Mouse (Mus musculus) testis, postnatal 14 days (tissue): ENCODE results near the gene Ccnyl1.

Experiments used
- DNase-seq: peaks from one replicate; pipeline ENCODE4 v3.0.0; 2021; ENCODE audit warnings: low spot score

The Ccnyl1 gene

DNA sequence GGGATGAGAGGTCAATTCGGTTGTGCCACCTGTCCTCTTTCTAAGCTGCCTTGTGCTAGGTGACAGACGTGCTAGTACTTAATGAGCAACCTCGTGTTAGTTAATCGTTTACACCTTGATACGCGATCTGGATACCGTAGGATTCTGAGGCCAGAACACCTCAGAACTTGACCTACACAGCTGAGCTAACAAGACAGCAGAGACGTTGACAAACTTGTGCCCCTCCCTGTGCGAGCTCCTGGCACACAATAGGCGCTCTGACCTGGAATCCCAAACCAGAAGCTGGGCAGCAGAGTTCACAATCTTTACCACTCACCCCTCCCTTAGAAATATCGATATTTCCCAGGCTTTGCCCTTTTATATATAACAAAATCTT lies 47.9 kb downstream of the Ccnyl1 start:
- DNase-seq, result no peak

GRCm38 (mm10) chr1:64738661-64739082 lies 48.4 kb downstream of the Ccnyl1 start:
- DNase-seq, result peak; percentile 26

GRCm38 (mm10) chr1:64742741-64743408 lies 52.6 kb downstream of the Ccnyl1 start:
- no peak for DNase-seq

DNA sequence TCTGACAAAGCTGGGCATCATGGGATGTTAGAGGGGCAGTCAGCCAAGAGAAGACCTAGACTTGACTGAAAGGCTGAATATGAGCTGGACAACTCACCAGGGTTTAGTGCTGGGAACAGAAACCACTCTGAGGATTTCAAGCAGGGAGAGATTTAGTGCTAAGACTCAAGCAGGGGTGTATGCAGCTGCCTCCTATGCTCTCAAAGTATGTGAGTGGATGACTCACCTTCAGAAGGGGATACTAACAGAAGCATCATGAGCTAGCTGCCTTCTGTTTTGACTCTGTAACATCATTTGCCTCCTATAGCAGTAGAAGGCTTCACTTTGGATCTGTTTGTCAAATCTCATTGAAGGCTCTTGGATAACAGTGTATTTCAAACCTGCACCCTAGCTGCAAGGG lies 54.4 kb downstream of the Ccnyl1 start:
- no peak for DNase-seq

- no peak for DNase-seq
Measured at GRCm38 (mm10) chr1:64753109-64753508, 62.9 kb downstream of the Ccnyl1 start.

GRCm38 (mm10) chr1:64753668-64754067 lies 63.4 kb downstream of the Ccnyl1 start:
- DNase-seq, result no peak

GRCm38 (mm10) chr1:64754658-64755057 lies 64.4 kb downstream of the Ccnyl1 start:
- DNase-seq, result no peak

GRCm38 (mm10) chr1:64755971-64756639 lies 65.8 kb downstream of the Ccnyl1 start:
- DNase-seq, result no peak

DNA sequence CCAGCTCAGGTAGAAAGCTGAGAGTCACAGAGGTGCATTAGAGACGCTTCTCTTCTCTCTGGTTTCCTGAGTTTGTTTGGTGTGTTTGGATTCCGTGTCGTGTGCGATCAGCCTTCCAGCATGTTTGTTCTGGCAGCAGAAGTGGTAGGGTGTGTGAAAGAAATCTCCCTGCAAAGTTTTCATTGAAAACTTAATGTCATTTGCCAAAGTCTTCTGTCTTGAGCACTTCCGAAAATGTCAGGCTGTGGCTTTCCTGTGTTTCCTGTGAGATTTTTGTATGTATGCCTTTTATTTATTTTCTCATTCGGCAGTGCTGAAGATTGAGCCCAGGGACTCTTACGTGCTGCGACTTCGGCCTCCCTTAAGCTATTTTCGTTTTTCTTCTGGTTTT lies 66.4 kb downstream of the Ccnyl1 start:
- no peak for DNase-seq

- DNase-seq, result no peak
Measured at GRCm38 (mm10) chr1:64757254-64757653, 67.0 kb downstream of the Ccnyl1 start.

DNA sequence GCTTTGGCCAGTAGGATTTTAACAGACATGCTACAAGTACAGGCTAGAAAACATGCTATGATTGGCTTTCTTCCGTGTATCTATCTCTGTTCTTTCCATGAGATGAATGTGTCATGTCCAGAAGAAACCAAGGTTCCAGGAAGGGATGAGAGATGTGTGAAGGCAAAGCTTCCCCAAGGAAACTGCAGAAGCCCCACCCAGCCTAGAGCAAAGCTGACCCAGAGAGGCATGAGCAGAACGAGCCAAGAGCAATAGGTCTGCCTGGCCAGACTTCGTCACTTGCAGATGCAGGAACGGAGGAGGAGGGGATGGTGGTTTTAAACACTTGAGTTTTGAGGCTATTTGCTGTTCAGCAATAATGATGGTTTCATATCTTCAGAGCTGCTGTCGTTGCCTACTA lies 67.5 kb downstream of the Ccnyl1 start:
- DNase-seq, result no peak

DNA sequence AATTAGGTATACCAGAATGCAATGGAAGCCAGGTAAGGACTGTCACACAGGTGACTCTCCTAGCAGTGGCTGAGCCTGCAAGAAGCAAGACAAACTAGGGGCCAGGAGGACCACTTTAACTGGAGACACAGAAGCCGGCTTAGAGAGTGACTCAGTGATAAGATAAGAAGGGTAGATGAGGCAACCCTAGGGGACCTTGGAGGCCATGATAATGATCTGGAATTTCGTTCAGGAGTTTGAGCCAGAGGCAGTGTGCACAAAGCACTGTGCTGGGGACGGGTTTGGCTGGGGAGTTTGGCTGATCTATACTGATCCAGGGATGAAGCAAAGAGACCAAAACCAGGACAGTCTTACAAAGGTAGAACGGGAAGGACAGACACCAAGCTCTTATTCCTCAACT lies 71.4 kb downstream of the Ccnyl1 start:
- DNase-seq, result no peak

GRCm38 (mm10) chr1:64770169-64770568 lies 79.9 kb downstream of the Ccnyl1 start:
- DNase-seq, result no peak

DNA sequence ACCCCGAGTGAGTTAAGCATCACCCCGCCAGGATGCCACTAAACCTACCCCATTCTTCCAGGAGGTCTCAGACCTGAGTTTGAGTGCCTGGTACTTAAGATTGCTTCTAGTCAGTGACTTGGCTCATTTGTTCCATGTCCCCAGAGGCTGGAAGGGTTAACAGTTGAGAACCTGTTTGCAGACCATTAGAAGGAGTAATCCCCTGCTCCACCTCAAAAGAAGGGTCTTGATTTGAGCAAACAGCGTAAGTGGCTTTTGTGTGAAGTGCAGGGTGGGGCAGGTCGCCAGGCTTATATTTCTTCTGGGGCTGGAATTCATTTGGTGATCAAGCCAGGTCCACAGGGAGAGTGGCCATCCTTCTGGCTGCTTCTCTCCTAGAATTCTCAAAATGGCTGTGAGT lies 83.0 kb downstream of the Ccnyl1 start:
- no peak for DNase-seq
